Mouse (Mus musculus): ENCODE data around the gene Dusp23. TPM values are rescaled to one million over a fixed set of nuclear protein-coding genes. Genes with fewer than 3 reads are reported as not detected.

Gene Dusp23
- total RNA-seq, 1 experiment from 2014 or later: not detected

- ATAC-seq (ENCODE audit: extremely low read depth, insufficient number of reproducible peaks, low FRiP score, poor library complexity, severe bottlenecking): no peak
Measured at GRCm38 (mm10) chr1:172629831-172630230, 2.9 kb downstream of the Dusp23 start.

DNA sequence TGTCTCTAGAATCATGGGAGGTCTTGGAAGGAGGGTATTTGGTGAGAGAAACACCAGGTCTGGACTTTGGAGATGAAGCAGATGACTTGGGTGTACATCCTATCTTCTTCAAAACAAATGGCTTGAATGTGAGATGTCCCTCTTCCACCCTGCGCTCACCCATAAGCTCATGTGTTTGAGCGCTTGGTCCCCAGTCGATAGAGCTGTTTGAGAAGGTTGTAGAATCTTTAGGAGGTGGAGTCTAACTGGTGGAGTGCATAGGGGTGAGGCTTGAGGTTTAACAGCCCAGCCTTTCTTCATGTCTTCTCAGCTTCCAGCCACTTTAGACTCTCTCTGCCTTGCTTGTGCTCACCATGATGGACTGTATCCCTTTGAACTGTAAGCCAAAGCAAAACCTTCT lies 6.5 kb downstream of the Dusp23 start:
- ATAC-seq (ENCODE audit: extremely low read depth, insufficient number of reproducible peaks, low FRiP score, poor library complexity, severe bottlenecking): no peak

DNA sequence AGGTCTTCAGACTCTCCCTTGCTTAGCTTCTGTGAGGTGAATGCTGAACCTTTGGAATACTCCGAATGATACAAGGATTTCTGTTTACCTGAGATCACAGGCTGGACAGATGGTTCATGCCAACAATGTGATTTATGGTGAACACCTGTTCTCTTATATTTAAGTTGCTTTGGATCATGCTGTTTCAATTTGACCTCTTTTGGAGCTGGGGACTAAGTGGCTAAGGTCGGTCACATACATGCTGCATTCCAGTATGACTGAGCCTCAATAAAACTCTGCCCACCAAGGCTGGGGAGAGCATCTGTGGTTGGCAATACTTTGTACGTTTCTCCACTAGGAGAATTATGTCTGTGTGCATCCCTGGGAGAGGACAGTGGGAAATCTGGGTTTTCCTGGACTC lies 8.7 kb downstream of the Dusp23 start:
- no peak for ATAC-seq (ENCODE audit: extremely low read depth, insufficient number of reproducible peaks, low FRiP score, poor library complexity, severe bottlenecking)

GRCm38 (mm10) chr1:172623599-172623998 lies 9.2 kb downstream of the Dusp23 start:
- ATAC-seq (ENCODE audit: extremely low read depth, insufficient number of reproducible peaks, low FRiP score, poor library complexity, severe bottlenecking): no peak

GRCm38 (mm10) chr1:172619235-172619634 lies 13.5 kb downstream of the Dusp23 start:
- peak; percentile 66; the same call in 1 of the 2 replicates for ATAC-seq (ENCODE audit: extremely low read depth, insufficient number of reproducible peaks, low FRiP score, poor library complexity, severe bottlenecking)

DNA sequence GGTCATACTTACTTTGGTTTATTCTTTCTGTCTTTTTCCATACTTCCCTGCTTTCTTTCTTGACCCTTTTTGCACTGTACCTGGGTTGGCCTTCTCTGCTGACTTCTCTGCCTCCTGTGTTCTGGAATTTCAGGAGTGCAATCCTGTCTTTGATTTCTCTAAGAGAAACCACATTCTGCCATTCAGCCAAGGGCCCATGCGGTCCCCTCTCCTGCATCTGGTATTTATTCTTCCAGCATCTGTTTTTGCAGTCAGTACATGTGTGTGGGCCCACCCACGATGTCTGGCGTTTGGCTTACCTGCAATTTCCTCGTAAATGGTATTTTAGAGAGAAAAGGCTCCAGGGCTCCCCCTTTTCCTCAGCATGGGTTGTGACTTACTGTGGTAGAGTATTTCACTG lies 14.6 kb downstream of the Dusp23 start:
- no peak for ATAC-seq (ENCODE audit: extremely low read depth, insufficient number of reproducible peaks, low FRiP score, poor library complexity, severe bottlenecking)

DNA sequence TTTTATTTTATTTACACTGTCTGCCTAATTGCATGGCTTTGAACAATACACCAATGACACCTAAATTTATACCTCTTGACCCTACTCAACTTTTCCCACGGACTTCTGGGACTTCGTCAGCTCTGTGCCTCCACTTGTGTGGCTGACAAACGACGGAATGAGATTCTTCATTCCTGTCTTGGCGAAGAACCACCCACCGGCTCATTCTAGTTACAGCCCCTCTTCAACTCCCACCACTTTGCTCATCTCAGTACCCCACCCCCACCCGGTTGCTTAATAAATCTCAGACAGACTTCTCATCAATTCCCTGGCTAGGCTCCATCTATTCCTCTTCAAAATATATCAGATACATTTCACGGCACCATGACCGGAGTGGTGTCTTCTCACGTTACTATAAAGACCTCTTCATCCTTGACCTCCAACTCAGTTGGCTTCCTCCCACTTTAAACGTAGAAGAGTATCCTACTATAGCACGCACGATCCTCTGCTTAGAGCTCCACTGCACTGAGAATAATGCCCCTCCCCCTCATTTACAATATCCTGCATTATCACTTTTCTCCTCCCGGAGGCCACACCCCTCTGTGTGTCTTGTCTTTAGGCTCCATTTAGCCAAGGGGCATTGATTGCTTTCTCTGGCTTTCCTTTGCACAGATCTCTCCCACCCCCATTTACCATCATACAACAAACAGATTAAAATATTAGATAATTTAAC lies 15.2 kb downstream of the Dusp23 start:
- ATAC-seq (ENCODE audit: extremely low read depth, insufficient number of reproducible peaks, low FRiP score, poor library complexity, severe bottlenecking): no peak

GRCm38 (mm10) chr1:172616537-172617300 lies 16.0 kb downstream of the Dusp23 start:
- no peak for ATAC-seq (ENCODE audit: extremely low read depth, insufficient number of reproducible peaks, low FRiP score, poor library complexity, severe bottlenecking)

- no peak for ATAC-seq (ENCODE audit: extremely low read depth, insufficient number of reproducible peaks, low FRiP score, poor library complexity, severe bottlenecking)
Measured at GRCm38 (mm10) chr1:172615412-172615811, 17.4 kb downstream of the Dusp23 start.

DNA sequence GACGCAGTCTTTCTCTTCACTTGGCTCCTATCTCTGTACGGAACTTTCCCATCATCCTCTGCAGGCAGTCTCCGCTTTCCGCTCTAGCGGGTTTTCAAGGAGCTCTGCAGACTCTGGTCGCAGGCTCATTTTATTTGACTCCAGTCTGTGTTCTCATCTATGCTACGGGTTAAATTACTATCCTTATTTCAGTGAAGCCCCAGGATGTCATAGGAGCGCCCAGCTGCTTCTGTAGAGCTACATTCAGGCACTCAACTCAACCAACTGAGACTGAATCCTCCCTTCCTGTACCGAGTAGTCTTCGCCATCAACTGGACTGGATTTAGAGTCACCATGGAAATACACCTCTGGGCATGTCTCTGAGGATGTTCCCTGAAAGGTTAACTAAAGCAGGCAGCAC lies 18.1 kb downstream of the Dusp23 start:
- ATAC-seq (ENCODE audit: extremely low read depth, insufficient number of reproducible peaks, low FRiP score, poor library complexity, severe bottlenecking): no peak

GRCm38 (mm10) chr1:172612745-172613144 lies 20.0 kb downstream of the Dusp23 start:
- no peak for ATAC-seq (ENCODE audit: extremely low read depth, insufficient number of reproducible peaks, low FRiP score, poor library complexity, severe bottlenecking)

DNA sequence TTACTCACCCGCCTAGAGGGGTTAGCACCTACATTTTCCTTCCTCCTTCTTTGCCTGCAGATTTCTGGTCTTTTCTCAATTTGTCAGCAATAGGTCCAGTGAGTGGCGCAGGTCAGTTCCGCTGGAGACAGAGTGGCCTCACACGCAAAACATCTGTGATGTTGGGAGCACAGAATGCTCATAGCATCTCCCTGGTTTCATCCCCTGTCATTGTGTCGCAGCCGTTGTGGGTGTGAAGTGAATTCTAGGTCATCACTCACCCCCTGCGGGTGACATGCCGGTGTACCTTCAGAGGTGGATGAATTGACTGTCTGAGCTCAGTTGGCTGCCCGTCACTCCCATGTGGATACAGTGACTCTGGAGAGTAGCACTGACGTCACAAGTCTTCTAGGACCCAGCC lies 21.5 kb downstream of the Dusp23 start:
- no peak for ATAC-seq (ENCODE audit: extremely low read depth, insufficient number of reproducible peaks, low FRiP score, poor library complexity, severe bottlenecking)

DNA sequence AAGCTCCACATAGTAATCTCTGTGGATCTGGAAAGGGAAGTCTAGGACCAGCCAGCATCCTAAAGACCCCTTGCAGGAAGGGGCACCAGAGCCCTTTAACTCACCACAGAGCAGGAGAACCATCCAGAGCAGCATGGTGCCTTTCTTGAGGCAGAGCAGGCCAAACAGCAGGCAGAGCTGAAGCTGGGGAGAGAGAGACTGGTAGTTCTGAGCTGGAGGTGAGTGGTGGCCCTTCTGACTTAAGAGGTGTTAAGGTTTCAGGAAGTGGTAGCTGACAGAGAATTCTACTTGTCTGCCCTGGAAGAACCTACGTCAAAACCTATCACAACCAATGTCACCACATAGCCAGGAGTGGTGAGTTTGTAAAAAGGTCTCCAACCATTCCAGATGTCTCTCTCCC lies 30.4 kb downstream of the Dusp23 start, which contains the start of gene Fcrl6:
TSS of gene Fcrl6 (minus strand) at position 226 of the 400 bp plus-strand sequence.
- no peak for ATAC-seq (ENCODE audit: extremely low read depth, insufficient number of reproducible peaks, low FRiP score, poor library complexity, severe bottlenecking)

- ATAC-seq (ENCODE audit: extremely low read depth, insufficient number of reproducible peaks, low FRiP score, poor library complexity, severe bottlenecking): 0 out of 2 replicates have a peak, but pooled peaks have one; percentile 33
Measured at GRCm38 (mm10) chr1:172594495-172594894, 38.3 kb downstream of the Dusp23 start.

GRCm38 (mm10) chr1:172593956-172594355 lies 38.8 kb downstream of the Dusp23 start:
- ATAC-seq (ENCODE audit: extremely low read depth, insufficient number of reproducible peaks, low FRiP score, poor library complexity, severe bottlenecking): no peak

GRCm38 (mm10) chr1:172593321-172593720 lies 39.4 kb downstream of the Dusp23 start:
- no peak for ATAC-seq (ENCODE audit: extremely low read depth, insufficient number of reproducible peaks, low FRiP score, poor library complexity, severe bottlenecking)

- ATAC-seq (ENCODE audit: extremely low read depth, insufficient number of reproducible peaks, low FRiP score, poor library complexity, severe bottlenecking): no peak
Measured at GRCm38 (mm10) chr1:172590385-172590784, 42.4 kb downstream of the Dusp23 start, which contains the start of gene Slamf8. Gene Slamf8, minus strand, starts transcription at chr1:172590568.

GRCm38 (mm10) chr1:172585612-172586567 lies 46.9 kb downstream of the Dusp23 start:
- no peak for ATAC-seq (ENCODE audit: extremely low read depth, insufficient number of reproducible peaks, low FRiP score, poor library complexity, severe bottlenecking)

- ATAC-seq (ENCODE audit: extremely low read depth, insufficient number of reproducible peaks, low FRiP score, poor library complexity, severe bottlenecking): no peak
Measured at GRCm38 (mm10) chr1:172585026-172585425, 47.7 kb downstream of the Dusp23 start.
